In the genomic region with DNA sequence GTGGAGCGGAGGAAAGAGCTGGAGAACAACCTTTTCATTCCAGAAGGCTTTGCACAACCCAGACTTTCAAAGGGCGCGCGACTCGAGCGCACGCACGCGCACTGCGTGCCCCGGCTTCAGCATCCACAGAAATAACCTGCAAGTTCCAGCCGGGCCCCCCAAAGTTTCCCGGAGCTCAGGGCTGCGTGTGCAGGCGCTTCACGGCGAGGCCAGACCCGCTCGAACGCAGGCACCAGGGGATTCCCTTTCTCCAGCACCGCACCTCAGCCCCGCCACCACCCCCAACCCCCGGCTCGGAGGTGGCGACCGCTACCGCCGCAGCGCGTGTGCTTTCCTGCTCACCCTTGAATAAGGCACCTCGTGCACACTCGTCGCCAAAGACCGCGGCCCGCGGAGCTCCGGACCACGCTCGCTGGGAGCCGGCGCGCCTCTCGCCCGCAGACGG, we compare ENCODE assay signal across 8 mouse cellular contexts. TPM values are rescaled to one million over a fixed set of nuclear protein-coding genes. Genes with fewer than 3 reads are reported as not detected.
DNase-seq lines count a peak whose midpoint lies in the region; ATAC-seq and TF ChIP-seq lines count a peak whose summit lies in the region.

No protein-coding gene starts in this region.

- H3K27me3 ChIP-seq in MEL (ENCODE audit: control insufficient read depth in 1 of 2, insufficient read depth in 2 of 2, low read length in 2 of 2) = no peaks in the 10 kb centered on the region
- H3K27me3 ChIP-seq in forebrain, embryonic 15.5 days = no peaks in the 10 kb centered on the region
- no peaks in the 10 kb centered on the region for H3K27me3 ChIP-seq in lung, embryonic 15.5 days

- TF ChIP-seq EP300 in MEL (IDR thresholded peaks at IDR 0.05; ENCODE audit: low read depth in 1 of 2, low read length in 2 of 2) = no peak

- H3K9ac ChIP-seq in MEL (ENCODE audit: control insufficient read depth, low read depth, low read length, poor library complexity, severe bottlenecking) = peak overlapping the region; percentile 91
- H3K9ac ChIP-seq in forebrain, embryonic 15.5 days (replicated peaks) = peak overlapping the region; percentile 76
- peak overlapping the region; percentile 89 for H3K9ac ChIP-seq in lung, embryonic 15.5 days

- ATAC-seq in forebrain, embryonic 15.5 days (replicated peaks) = peak; percentile 86
- peak; percentile 71 for ATAC-seq in lung, embryonic 15.5 days (ENCODE audit: borderline replicate concordance, extremely low read depth, low FRiP score, low TSS enrichment)

- H3K4me3 ChIP-seq in MEL (ENCODE audit: control insufficient read depth in 1 of 2, insufficient read depth in 1 of 2, low read depth in 2 of 2, low read length in 2 of 2) = peak overlapping the region; percentile 88
- H3K4me3 ChIP-seq in forebrain, embryonic 15.5 days = peak overlapping the region; percentile 93
- H3K4me3 ChIP-seq in layer of hippocampus, adult 2 months = peak overlapping the region; percentile 77
- peak overlapping the region; percentile 94 for H3K4me3 ChIP-seq in lung, embryonic 15.5 days

- peaks cover 3 to 9% of the 10 kb centered on the region in 2 experiments for H3K36me3 ChIP-seq in MEL (ENCODE audit: control insufficient read depth in 1 of 2, insufficient read depth in 2 of 2, low read length in 2 of 2)
- peaks cover 3% of the 10 kb centered on the region; the same call in 1 of the 2 replicates for H3K36me3 ChIP-seq in forebrain, embryonic 15.5 days
- 0 out of 2 replicates have a peak, but pooled peaks cover 3% of the 10 kb centered on the region for H3K36me3 ChIP-seq in lung, embryonic 15.5 days

- H3K9me3 ChIP-seq in MEL (replicated peaks; ENCODE audit: insufficient read depth, low read length) = no peaks in the 10 kb centered on the region
- H3K9me3 ChIP-seq in forebrain, embryonic 15.5 days = no peaks in the 10 kb centered on the region
- H3K9me3 ChIP-seq in lung, embryonic 15.5 days = no peaks in the 10 kb centered on the region

- intact Hi-C loops in heart, postnatal 25 days (cut with DNase I) = loop anchor here (2.0 to 5.0 kb wide), 2 partner anchors 36 to 52 kb away; a partner anchor contains a TSS

- H3K4me1 ChIP-seq in MEL (ENCODE audit: control insufficient read depth in 1 of 2, insufficient read depth in 2 of 2, low read length in 2 of 2) = peaks cover 4% of the 10 kb centered on the region in 2 experiments; a peak in 3 of 4 replicates
- H3K4me1 ChIP-seq in forebrain, embryonic 15.5 days = peaks cover 17% of the 10 kb centered on the region
- peaks cover 13% of the 10 kb centered on the region for H3K4me1 ChIP-seq in lung, embryonic 15.5 days

- H3K4me2 ChIP-seq in forebrain, embryonic 15.5 days (replicated peaks) = peak overlapping the region; percentile 67
- H3K4me2 ChIP-seq in lung, embryonic 15.5 days = peak overlapping the region; percentile 76

- peak; percentile 80 for DNase-seq in MEL (ENCODE audit: low read depth, low spot score)
- peak; percentile 63 for DNase-seq in cerebellum, adult 11 months
- peak; percentile 5 for DNase-seq in heart, postnatal 25 days (ENCODE audit: low spot score)
- peak; percentile 27 to 66 for DNase-seq in layer of hippocampus, adult 2 months (ENCODE audit: low spot score in 2 of 2)
- peak; percentile 53 for DNase-seq in retina, adult 2 months (ENCODE audit: low read depth, low spot score)
- DNase-seq in thymus, postnatal 25 days = peak; percentile 60

- H3K79me2 ChIP-seq in MEL (ENCODE audit: control insufficient read depth, insufficient read depth, low read length, poor library complexity) = peaks cover 21% of the 10 kb centered on the region

- no peak for TF ChIP-seq POLR2A in MEL (IDR thresholded peaks at IDR 0.05; ENCODE audit: control insufficient read depth in 1 of 2, insufficient read depth in 1 of 2, low read depth in 1 of 2, low read length in 2 of 2, poor library complexity in 1 of 2)

- no peak for TF ChIP-seq RAD21 in MEL (IDR thresholded peaks at IDR 0.05; ENCODE audit: low read depth, low read length)

- no peak for TF ChIP-seq CTCF in MEL (IDR thresholded peaks at IDR 0.05 in 2 of 3, conservative IDR thresholded peaks at IDR 0.05 in 1 of 3; ENCODE audit: control insufficient read depth in 1 of 3, insufficient read depth in 1 of 3, low read depth in 2 of 3, low read length in 3 of 3, poor library complexity in 1 of 3, severe bottlenecking in 1 of 3)
- TF ChIP-seq CTCF in layer of hippocampus, adult 2 months (conservative IDR thresholded peaks at IDR 0.05) = no peak

- peak overlapping the region; percentile 79 for H3K27ac ChIP-seq in MEL (ENCODE audit: control insufficient read depth, low read depth, low read length)
- H3K27ac ChIP-seq in forebrain, embryonic 15.5 days (replicated peaks) = peak overlapping the region; percentile 92
- H3K27ac ChIP-seq in layer of hippocampus, adult 2 months = peak overlapping the region; percentile 86
- peak overlapping the region; percentile 96 for H3K27ac ChIP-seq in lung, embryonic 15.5 days

- WGBS in forebrain, embryonic 15.5 days = under 1% methylated on average over 46 of the region's 46 CpGs
- WGBS in lung, embryonic 15.5 days = under 1% methylated on average over 46 of the region's 46 CpGs

TF ChIP-seq in MEL, 35 proteins besides CTCF, POLR2A, EP300 and RAD21 (continues in another document):
- TF ChIP-seq TCF12 (IDR thresholded peaks at IDR 0.05; ENCODE audit: low read depth, low read length) (no peak), HCFC1 (IDR thresholded peaks at IDR 0.05; ENCODE audit: low read depth, low read length) (no peak), USF2 (IDR thresholded peaks at IDR 0.05; ENCODE audit: borderline replicate concordance in 1 of 2, insufficient read depth in 1 of 2, low read depth in 1 of 2, low read length in 2 of 2) (no peak), TBP (IDR thresholded peaks at IDR 0.05; ENCODE audit: low read depth, low read length) (0 out of 2 replicates have a peak, but pooled peaks have one; percentile 39), CHD1 (IDR thresholded peaks at IDR 0.05; ENCODE audit: low read depth, low read length) (peak; percentile 74; the same call in 1 of the 2 replicates), ETS1 (IDR thresholded peaks at IDR 0.05; ENCODE audit: low read depth, low read length) (no peak), E2F4 (IDR thresholded peaks at IDR 0.05; ENCODE audit: borderline replicate concordance, low read depth, low read length) (no peak), POLR2AphosphoS5 (IDR thresholded peaks at IDR 0.05; ENCODE audit: borderline replicate concordance, low read depth, low read length) (no peak; the same call in 1 of the 2 replicates), ZC3H11A (IDR thresholded peaks at IDR 0.05; ENCODE audit: low read depth, low read length) (no peak), SIN3A (IDR thresholded peaks at IDR 0.05; ENCODE audit: low read length) (no peak; the same call in 1 of the 2 replicates), TAL1 (IDR thresholded peaks at IDR 0.05; ENCODE audit: low read length) (no peak), ZKSCAN1 (IDR thresholded peaks at IDR 0.05; ENCODE audit: low read depth, low read length) (no peak), MAX (IDR thresholded peaks at IDR 0.05; ENCODE audit: low read length) (no peak; the same call in 1 of the 2 replicates), MYC (IDR thresholded peaks at IDR 0.05; ENCODE audit: low read depth, low read length) (peak; percentile 34; the same call in 1 of the 2 replicates)

RNA-seq across cellular contexts. Expression of a gene that starts 0.4 kb away (rescaled TPM):
- total RNA-seq in MEL (2012; rRNA removed) = 13.9 and 14.3 TPM in 2 replicates
- 10 to 100 TPM in 1 of 2 experiments, not detected in 1; 16.0 TPM for polyA plus RNA-seq in MEL (2012; ENCODE audit: insufficient read depth in 1 of 2, insufficient read length in 2 of 2, low read depth in 1 of 2, low replicate concordance in 2 of 2, missing spikeins in 1 of 2)
- polyA plus RNA-seq in forebrain, embryonic 15.5 days (2015; fragmentation: Nextera tagmentation; extraction: Ambion mirVana) = 16.6 and 17.1 TPM in 2 replicates
- total RNA-seq in heart, postnatal 25 days (2021) = under 1 TPM; 0.70 to 0.75 TPM
- 1 to 10 TPM; 3.0 to 3.4 TPM for total RNA-seq in layer of hippocampus, adult 2 months (2021)
- 17.1 and 20.7 TPM in 2 replicates for polyA plus RNA-seq in lung, embryonic 15.5 days (2015; fragmentation: Nextera tagmentation; extraction: Ambion mirVana)

RNA-seq across cellular contexts. Expression of a gene that starts 38.2 kb away (rescaled TPM):
- 2.9 and 3.6 TPM in 2 replicates for total RNA-seq in MEL (2012; rRNA removed)
- polyA plus RNA-seq in MEL (2012; ENCODE audit: insufficient read depth in 1 of 2, insufficient read length in 2 of 2, low read depth in 1 of 2, low replicate concordance in 2 of 2, missing spikeins in 1 of 2) = 1 to 10 TPM in 1 of 2 experiments, not detected in 1; 3.8 TPM
- polyA plus RNA-seq in forebrain, embryonic 15.5 days (2015; fragmentation: Nextera tagmentation; extraction: Ambion mirVana) = 7.9 and 8.1 TPM in 2 replicates
- 1 to 10 TPM in 1 of 2 experiments, under 1 TPM in 1; 0.73 to 1.2 TPM for total RNA-seq in heart, postnatal 25 days (2021)
- total RNA-seq in layer of hippocampus, adult 2 months (2021) = 1 to 10 TPM; 4.8 to 6.2 TPM
- 4.9 and 5.7 TPM in 2 replicates for polyA plus RNA-seq in lung, embryonic 15.5 days (2015; fragmentation: Nextera tagmentation; extraction: Ambion mirVana)

RNA-seq across cellular contexts. Expression of a gene that starts 38.2 kb away (rescaled TPM):
- total RNA-seq in MEL (2012; rRNA removed) = 158 and 161 TPM in 2 replicates
- polyA plus RNA-seq in MEL (2012; ENCODE audit: insufficient read depth in 1 of 2, insufficient read length in 2 of 2, low read depth in 1 of 2, low replicate concordance in 2 of 2, missing spikeins in 1 of 2) = 100 to 1,000 TPM; 129 to 333 TPM
- 79.6 and 83.9 TPM in 2 replicates for polyA plus RNA-seq in forebrain, embryonic 15.5 days (2015; fragmentation: Nextera tagmentation; extraction: Ambion mirVana)
- 10 to 100 TPM; 21.3 to 26.5 TPM for total RNA-seq in heart, postnatal 25 days (2021)
- total RNA-seq in layer of hippocampus, adult 2 months (2021) = 10 to 100 TPM; 54.2 to 58.8 TPM
- polyA plus RNA-seq in lung, embryonic 15.5 days (2015; fragmentation: Nextera tagmentation; extraction: Ambion mirVana) = 119 and 120 TPM in 2 replicates

RNA-seq across cellular contexts. Expression of a gene that starts 38.4 kb away (rescaled TPM):
- 0.39 and 0.59 TPM in 2 replicates for total RNA-seq in MEL (2012; rRNA removed)
- polyA plus RNA-seq in MEL (2012; ENCODE audit: insufficient read depth in 1 of 2, insufficient read length in 2 of 2, low read depth in 1 of 2, low replicate concordance in 2 of 2, missing spikeins in 1 of 2) = under 1 TPM in 1 of 2 experiments, not detected in 1; 0.77 TPM
- 0.22 and 0.46 TPM in 2 replicates for polyA plus RNA-seq in forebrain, embryonic 15.5 days (2015; fragmentation: Nextera tagmentation; extraction: Ambion mirVana)
- 10 to 100 TPM; 24.8 to 25.6 TPM for total RNA-seq in heart, postnatal 25 days (2021)
- under 1 TPM; 0.59 to 0.61 TPM for total RNA-seq in layer of hippocampus, adult 2 months (2021)
- 0.12 and 0.14 TPM in 2 replicates for polyA plus RNA-seq in lung, embryonic 15.5 days (2015; fragmentation: Nextera tagmentation; extraction: Ambion mirVana)

RNA-seq across cellular contexts. Expression of a gene that starts 50.5 kb away (rescaled TPM):
- 7.2 and 7.5 TPM in 2 replicates for total RNA-seq in MEL (2012; rRNA removed)
- 100 to 1,000 TPM in 1 of 2 experiments, 10 to 100 TPM in 1; 13.8 to 162 TPM for polyA plus RNA-seq in MEL (2012; ENCODE audit: insufficient read depth in 1 of 2, insufficient read length in 2 of 2, low read depth in 1 of 2, low replicate concordance in 2 of 2, missing spikeins in 1 of 2)
- 8.7 and 9.9 TPM in 2 replicates for polyA plus RNA-seq in forebrain, embryonic 15.5 days (2015; fragmentation: Nextera tagmentation; extraction: Ambion mirVana)
- total RNA-seq in heart, postnatal 25 days (2021) = 1 to 10 TPM; 2.6 to 4.1 TPM
- total RNA-seq in layer of hippocampus, adult 2 months (2021) = 10 to 100 TPM; 11.8 to 12.7 TPM
- polyA plus RNA-seq in lung, embryonic 15.5 days (2015; fragmentation: Nextera tagmentation; extraction: Ambion mirVana) = 6.1 and 6.2 TPM in 2 replicates

Comparison
In these comparisons a context has a peak if more than half of its experiments do, and no peak if none do; other contexts are left out.
1. Peak in every context shown above with its lines: DNase-seq, ATAC-seq, H3K4me3 ChIP-seq and H3K27ac ChIP-seq.
2. DNase-seq: peak in every context shown above with its lines; median percentile 80 in MEL; 63 in cerebellum, adult 11 months; 60 in thymus, postnatal 25 days; 53 in retina, adult 2 months; 46 in layer of hippocampus, adult 2 months; 5 in heart, postnatal 25 days.